Mouse (Mus musculus) stomach, embryonic 14.5 days (tissue): ENCODE measurements around the gene Mre11a. TPM values are rescaled to one million over a fixed set of nuclear protein-coding genes. Genes with fewer than 3 reads are reported as not detected.
A peak's percentile ranks its signal among the peaks of the same experiment; 100 is the strongest.

Experiments used
- ATAC-seq: fragments of 200-750 bp; cut with Nextera tagmentation; 2 replicates; pipeline ENCODE4 v1.8.0; 2017; ENCODE audit warnings: low read depth, moderate TSS enrichment; ENCODE audit not compliant: insufficient number of reproducible peaks, insufficient read depth, low FRiP score
- H3K27ac ChIP-seq: fragments of 300-500 bp; sonication (generic); 2 replicates; pipeline ENCODE4 v1.5.1; 2014; ENCODE audit warnings: mild to moderate bottlenecking, low read length, moderate library complexity, mixed read lengths
- H3K27me3 ChIP-seq: fragments of 300-500 bp; sonication (generic); 2 replicates; pipeline ENCODE4 v1.6.1; 2014; ENCODE audit warnings: low read length, control low read depth, mixed read lengths; ENCODE audit not compliant: control insufficient read depth, insufficient read depth
- H3K36me3 ChIP-seq: fragments of 300-500 bp; sonication (generic); 2 replicates; pipeline ENCODE4 v1.6.1; 2014; ENCODE audit warnings: mild to moderate bottlenecking, control low read depth, low read length, moderate library complexity, mixed read lengths; ENCODE audit not compliant: control insufficient read depth, insufficient read depth
- H3K4me1 ChIP-seq: fragments of 300-500 bp; sonication (generic); 2 replicates; pipeline ENCODE4 v1.6.1; 2014; ENCODE audit warnings: low read length, control low read depth, mixed read lengths; ENCODE audit not compliant: control insufficient read depth, insufficient read depth
- H3K4me2 ChIP-seq: fragments of 300-500 bp; sonication (generic); replicated peaks from 2 replicates; pipeline ENCODE4 v1.6.1; 2014; ENCODE audit warnings: low read depth, low read length, control low read depth
- H3K4me3 ChIP-seq: fragments of 300-500 bp; sonication (generic); 2 replicates; pipeline ENCODE4 v1.5.1; 2014; ENCODE audit warnings: low read depth, low read length, control low read depth
- H3K9ac ChIP-seq: fragments of 300-500 bp; sonication (generic); replicated peaks from 2 replicates; pipeline ENCODE4 v1.6.1; 2014; ENCODE audit warnings: low read depth, mild to moderate bottlenecking, control low read depth, low read length, moderate library complexity, mixed read lengths
- H3K9me3 ChIP-seq: fragments of 300-500 bp; sonication (generic); 2 replicates; pipeline ENCODE4 v1.6.1; 2016; ENCODE audit warnings: low read depth, low read length, control low read depth; ENCODE audit not compliant: control insufficient read depth
- WGBS: fragments of 180-500 bp; shearing (Covaris S2); extraction: QIAGEN DNeasy Blood & Tissue Kit; methylation state at CpG from one replicate; pipeline ENCODE4 v1.1.7; 2014; 5-methylcytosine and 5-hydroxymethylcytosine counted together
- polyA plus RNA-seq: library from polyadenylated mRNA; unstranded; fragments of >200 nt; fragmentation: Nextera tagmentation; extraction: Ambion mirVana; gene quantifications from 2 replicates; pipeline ENCODE4 v1.2.1, GENCODE M21; 2014

The Mre11a gene
- polyA plus RNA-seq, result 29.6 and 33.1 TPM in 2 replicates

GRCm38 (mm10) chr9:14784039-14785002, at the start of gene Mre11a, which contains the start of gene Ankrd49:
Gene Mre11a (plus strand): TSS chr9:14784654.
Gene Ankrd49 (minus strand): TSS chr9:14784856.
- Histone ChIP-seq H3K4me1 (peaks cover 6% of the 10 kb centered on the region; the same call in 1 of the 2 replicates), H3K27me3 (no peaks in the 10 kb centered on the region), H3K9me3 (no peaks in the 10 kb centered on the region), H3K9ac (peak within 1 kb of the TSS; percentile 85), H3K27ac (peak within 1 kb of the TSS; percentile 97), H3K4me2 (peak within 1 kb of the TSS; percentile 87), H3K4me3 (peak within 1 kb of the TSS; percentile 85), H3K36me3 (peaks cover 23% of the 10 kb centered on the region)
- ATAC-seq, result peak; percentile 99
- under 1% methylated on average over 62 of the region's 62 CpGs for WGBS

DNA sequence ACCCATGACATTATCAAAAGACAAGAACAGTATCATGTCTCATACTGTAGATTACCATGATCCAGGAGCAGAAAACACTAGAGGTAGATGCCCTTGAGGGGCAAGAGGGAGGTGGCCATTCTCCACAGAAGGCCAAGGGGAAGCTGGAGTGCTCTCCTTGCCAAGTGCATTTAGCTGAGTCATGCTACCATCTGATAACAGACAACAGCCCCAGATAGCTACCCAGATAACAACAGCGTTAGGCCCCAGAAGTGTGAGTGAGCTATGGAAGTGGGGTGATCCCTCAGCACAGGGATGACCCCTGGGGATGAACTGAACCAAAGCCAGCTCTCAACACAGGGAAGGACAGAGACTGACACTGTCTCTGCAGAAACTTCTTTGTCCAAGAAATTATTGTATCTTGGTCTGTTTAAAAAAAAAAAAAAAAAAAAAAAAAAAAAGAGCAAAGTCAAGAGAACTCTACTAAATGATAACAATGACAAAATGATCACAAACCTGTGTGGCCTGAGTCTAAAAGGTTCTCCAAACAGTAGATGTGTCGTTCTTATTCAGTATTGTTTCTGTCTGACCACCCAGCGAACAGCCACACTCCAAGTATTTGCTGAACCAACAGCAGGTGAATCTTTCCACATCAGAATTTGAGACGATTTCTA, 44.8 kb upstream of the Mre11a start:
- Histone ChIP-seq H3K4me3 (no peak overlapping the region), H3K4me1 (no peaks in the 10 kb centered on the region), H3K9me3 (no peaks in the 10 kb centered on the region), H3K4me2 (no peak overlapping the region), H3K27ac (no peak overlapping the region), H3K36me3 (no peaks in the 10 kb centered on the region), H3K9ac (no peak overlapping the region), H3K27me3 (no peaks in the 10 kb centered on the region)
- ATAC-seq, result no peak
- 66% methylated on average over 4 of the region's 4 CpGs for WGBS

DNA sequence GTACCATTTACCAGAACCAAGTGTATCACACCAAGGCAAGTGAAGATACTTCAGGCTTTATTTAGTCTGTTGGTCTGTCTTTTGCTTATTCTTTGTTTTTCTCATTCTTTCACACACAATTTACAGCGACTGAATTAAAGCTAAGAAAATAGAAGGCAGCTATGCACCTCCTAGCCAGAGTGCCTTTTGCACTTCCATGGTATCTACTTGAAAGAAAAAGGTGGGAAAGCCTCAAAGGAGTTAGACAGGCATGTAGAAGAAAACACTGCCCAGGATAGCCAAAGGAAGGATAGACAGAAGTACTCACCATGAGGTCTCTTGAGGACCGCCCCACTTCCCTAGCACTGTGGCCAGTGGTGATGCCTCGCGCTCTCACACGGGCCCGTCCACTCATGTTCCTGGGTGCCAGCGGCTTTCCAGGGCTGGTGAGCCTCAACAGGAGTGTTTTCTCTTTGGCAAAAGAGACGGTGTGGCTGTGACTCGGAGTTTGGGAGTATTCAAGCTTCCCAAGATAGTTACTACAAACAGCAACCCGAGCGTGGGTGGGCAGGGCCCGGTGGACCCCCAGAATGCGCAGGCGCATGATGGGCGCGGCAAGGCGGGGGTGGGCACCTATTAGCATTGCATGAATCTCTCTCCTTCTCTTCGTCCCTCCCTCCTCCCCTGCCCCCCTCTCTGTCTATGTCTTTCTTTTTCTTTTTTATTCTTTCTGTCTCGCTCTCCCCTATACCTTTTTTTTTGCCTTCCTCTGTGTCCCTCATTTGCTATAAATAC, 44.1 kb upstream of the Mre11a start, which contains the start of gene Piwil4:
TSS of gene Piwil4 (minus strand) at position 583 of the 774 bp plus-strand sequence.
- H3K9ac ChIP-seq, result no peak within 1 kb of the TSS
- H3K9me3 ChIP-seq, result no peaks in the 10 kb centered on the region
- no peaks in the 10 kb centered on the region for H3K4me1 ChIP-seq
- no peak within 1 kb of the TSS for H3K27ac ChIP-seq
- WGBS, result 83% methylated on average over 19 of the region's 19 CpGs
- no peaks in the 10 kb centered on the region for H3K27me3 ChIP-seq
- H3K4me2 ChIP-seq, result no peak within 1 kb of the TSS
- no peaks in the 10 kb centered on the region for H3K36me3 ChIP-seq
- H3K4me3 ChIP-seq, result no peak within 1 kb of the TSS
- ATAC-seq, result no peak

DNA sequence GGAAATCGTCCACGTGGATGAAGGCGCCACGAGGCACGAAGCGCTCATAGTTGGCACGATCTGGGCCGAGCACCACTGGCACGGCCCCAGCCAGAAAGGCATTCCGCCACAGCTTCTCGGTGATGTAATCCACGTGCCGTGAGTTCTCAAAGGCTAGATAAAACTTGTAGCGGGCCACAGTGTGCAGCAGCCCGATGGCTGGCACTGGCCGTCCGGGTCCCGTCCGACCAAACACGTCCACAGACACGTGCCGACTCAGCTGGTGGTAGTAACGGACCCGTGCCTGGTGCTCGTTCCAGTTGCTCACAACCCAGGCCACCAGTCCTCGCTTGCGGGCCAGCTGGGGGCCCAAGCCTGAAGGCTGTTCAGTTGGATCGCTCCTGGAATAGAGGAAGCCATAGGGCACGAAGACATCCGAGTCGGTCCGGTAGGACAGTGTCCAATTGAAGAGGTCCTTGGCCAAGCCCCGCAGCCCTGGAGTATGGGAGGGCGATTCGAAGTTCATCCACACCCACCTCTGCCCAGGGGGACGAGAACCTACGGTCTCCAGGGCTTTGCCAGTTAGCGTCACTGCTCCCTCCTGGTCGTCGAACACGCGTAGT, 33.5 kb upstream of the Mre11a start:
- H3K9ac ChIP-seq, result peak overlapping the region; percentile 56
- no peak; the same call in 1 of the 2 replicates for ATAC-seq
- H3K4me2 ChIP-seq, result peak overlapping the region; percentile 85
- H3K9me3 ChIP-seq, result no peaks in the 10 kb centered on the region
- WGBS, result 66% methylated on average over 42 of the region's 42 CpGs
- no peak overlapping the region for H3K27ac ChIP-seq
- peak overlapping the region; percentile 55 for H3K4me3 ChIP-seq
- no peaks in the 10 kb centered on the region for H3K36me3 ChIP-seq
- no peaks in the 10 kb centered on the region; the same call in 1 of the 2 replicates for H3K4me1 ChIP-seq
- no peaks in the 10 kb centered on the region for H3K27me3 ChIP-seq

- peak; percentile 72 for ATAC-seq
- Histone ChIP-seq H3K27ac (peak overlapping the region; percentile 44; the same call in 1 of the 2 replicates), H3K4me2 (peak overlapping the region; percentile 85), H3K4me3 (peak overlapping the region; percentile 55), H3K27me3 (no peaks in the 10 kb centered on the region), H3K9me3 (no peaks in the 10 kb centered on the region), H3K36me3 (no peaks in the 10 kb centered on the region), H3K9ac (peak overlapping the region; percentile 56), H3K4me1 (no peaks in the 10 kb centered on the region; the same call in 1 of the 2 replicates)
- under 1% methylated on average over 49 of the region's 50 CpGs for WGBS
Observed at GRCm38 (mm10) chr9:14751503-14752000, 32.9 kb upstream of the Mre11a start.

DNA sequence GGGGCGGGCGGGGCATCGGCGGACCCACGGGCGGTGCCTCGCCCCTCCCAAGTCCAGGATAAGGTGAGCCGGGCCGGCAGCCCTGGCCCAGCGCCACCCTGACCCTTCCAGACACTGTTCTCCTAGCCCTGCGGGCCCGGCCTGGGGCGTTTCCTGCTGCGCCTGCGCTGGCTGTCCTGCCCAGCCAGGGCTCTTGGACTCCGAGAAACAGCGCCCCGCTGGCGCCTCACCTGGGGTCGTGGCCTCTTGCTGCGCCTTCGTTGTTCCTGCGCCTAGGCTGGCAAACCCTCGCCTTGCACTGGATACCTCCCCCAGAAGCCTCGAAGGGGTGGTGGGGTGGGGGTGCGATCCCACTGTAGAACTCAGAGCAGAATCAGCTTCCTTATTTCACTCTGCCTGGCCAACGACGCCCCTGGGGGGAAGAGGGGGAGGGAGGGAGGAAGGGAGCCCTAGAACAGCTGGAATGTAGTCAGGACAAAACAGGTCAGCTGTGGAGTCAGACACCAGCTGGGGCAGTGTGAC, 32.4 kb upstream of the Mre11a start, which contains the start of gene Fut4:
TSS of gene Fut4 (minus strand) at position 393 of the 522 bp plus-strand sequence.
- Histone ChIP-seq H3K4me1 (no peaks in the 10 kb centered on the region; the same call in 1 of the 2 replicates), H3K9me3 (no peaks in the 10 kb centered on the region), H3K4me2 (peak within 1 kb of the TSS; percentile 85), H3K4me3 (peak within 1 kb of the TSS; percentile 55), H3K9ac (peak within 1 kb of the TSS; percentile 56), H3K27ac (peak within 1 kb of the TSS; percentile 44; the same call in 1 of the 2 replicates), H3K36me3 (no peaks in the 10 kb centered on the region), H3K27me3 (no peaks in the 10 kb centered on the region)
- under 1% methylated on average over 27 of the region's 28 CpGs for WGBS
- peak; percentile 82 for ATAC-seq

DNA sequence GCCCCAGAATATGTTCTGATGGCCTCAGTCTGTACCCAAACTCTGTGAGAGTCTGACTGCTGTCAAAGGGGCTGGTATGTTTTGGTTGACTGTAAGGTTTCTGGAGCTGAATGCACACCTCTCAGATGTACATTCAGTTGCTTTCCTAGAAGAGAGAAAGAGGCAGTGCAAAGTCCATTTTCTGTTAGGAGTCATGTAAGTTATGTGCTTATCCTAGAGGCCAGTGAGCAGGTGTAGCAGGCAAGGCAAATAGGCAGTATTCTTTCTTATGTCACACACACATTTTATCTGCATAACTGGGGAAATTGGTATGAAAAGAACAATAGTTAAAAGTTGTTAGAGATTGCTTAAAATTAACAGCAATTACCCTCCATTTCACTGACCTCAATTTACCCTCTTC, 30.5 kb upstream of the Mre11a start:
- no peaks in the 10 kb centered on the region for H3K9me3 ChIP-seq
- no peaks in the 10 kb centered on the region for H3K27me3 ChIP-seq
- no peak overlapping the region for H3K4me3 ChIP-seq
- ATAC-seq, result no peak
- H3K36me3 ChIP-seq, result no peaks in the 10 kb centered on the region
- no peak overlapping the region for H3K4me2 ChIP-seq
- H3K9ac ChIP-seq, result no peak overlapping the region
- H3K4me1 ChIP-seq, result no peaks in the 10 kb centered on the region; the same call in 1 of the 2 replicates
- H3K27ac ChIP-seq, result no peak overlapping the region
